Mouse (Mus musculus): ENCODE results near the gene Fbxw26.
"Not testable (repeated sequence)": the region's sequence is repeated elsewhere in the genome, so short reads cannot be mapped to it uniquely, and the experiment has no call there.

Fbxw26 gene

DNA sequence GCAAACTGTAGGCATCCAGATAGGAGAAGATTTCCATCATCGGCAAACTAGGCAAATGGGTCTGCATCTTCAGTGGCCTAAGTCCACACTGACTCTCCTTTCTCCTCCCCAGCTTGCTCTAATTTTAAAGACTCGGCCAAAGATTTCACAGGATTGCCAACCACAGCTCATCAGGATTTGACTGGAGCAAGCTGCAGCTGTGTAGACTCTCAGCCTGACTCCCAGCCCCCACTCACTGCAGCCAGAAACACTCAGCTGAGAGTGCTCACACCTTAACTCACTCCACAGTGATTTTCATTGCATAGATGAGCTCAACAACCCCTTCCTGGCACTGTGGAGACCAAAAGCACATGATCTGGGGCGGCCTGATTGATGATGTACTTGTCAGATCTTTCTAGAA, at the start of gene Fbxw26:
Gene Fbxw26 (minus strand): TSS at position 101 of the 400 bp plus-strand sequence.
- not testable (repeated sequence) for DNase-seq

DNA sequence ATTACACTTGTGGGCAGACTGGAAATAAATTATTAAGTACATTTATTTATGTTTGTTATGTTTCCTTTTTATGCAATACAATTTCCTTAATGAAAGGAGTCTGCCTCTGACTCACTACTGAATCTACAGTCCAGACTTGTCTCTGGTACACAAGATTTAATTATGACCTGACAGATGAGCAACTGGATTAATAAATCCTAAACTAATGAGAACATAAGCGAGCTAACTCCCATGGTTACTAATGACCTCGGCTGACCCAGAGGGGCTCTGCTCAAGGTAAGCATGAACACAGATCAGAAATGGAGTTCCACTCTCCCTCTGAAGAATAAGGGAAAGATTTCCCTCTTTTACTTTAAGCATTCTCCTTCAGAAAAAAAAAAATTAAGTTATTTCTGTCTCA, 49.3 kb upstream of the Fbxw26 start:
- no peak for DNase-seq

DNA sequence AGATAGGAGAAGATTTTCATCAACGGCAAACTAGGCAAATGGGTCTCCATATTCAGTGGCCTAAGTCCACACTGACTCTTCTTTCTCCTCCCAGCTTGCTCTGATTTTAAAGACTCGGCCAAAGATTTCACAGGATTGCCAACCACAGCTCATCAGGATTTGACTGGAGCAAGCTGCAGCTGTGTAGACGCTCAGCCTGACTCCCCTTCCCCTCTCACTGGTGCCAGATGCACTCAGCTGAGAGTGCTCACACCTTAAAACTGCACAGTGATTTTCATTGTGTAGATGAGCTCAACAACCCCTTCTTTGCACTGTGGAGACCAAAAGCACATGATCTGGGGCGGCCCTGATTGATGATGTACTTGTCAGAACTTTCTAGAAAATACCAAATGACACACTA, 44.7 kb upstream of the Fbxw26 start, which contains the start of gene Fbxw27:
Gene Fbxw27 (minus strand): TSS at position 101 of the 400 bp plus-strand sequence.
- DNase-seq, result not testable (repeated sequence)

DNA sequence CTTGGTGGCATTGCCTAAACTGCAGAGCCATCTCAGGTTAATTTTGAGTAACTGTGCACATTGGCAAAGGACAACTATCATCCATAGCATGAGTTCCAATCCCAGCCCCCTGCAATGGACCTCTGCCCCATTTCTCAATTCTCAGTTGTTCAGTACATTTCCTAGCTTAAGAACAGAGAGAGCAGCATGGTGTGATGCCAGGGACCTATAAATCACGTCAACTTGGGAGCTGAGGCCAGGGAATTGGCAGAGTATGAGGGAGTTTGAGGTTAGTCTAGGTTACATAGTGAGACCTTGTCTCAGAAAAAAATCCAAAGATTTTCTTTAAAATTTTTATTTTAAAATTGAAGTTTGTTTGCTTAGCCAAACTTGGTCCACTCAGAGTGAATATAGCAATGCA, 21.0 kb upstream of the Fbxw26 start:
- not testable (repeated sequence) for DNase-seq

DNA sequence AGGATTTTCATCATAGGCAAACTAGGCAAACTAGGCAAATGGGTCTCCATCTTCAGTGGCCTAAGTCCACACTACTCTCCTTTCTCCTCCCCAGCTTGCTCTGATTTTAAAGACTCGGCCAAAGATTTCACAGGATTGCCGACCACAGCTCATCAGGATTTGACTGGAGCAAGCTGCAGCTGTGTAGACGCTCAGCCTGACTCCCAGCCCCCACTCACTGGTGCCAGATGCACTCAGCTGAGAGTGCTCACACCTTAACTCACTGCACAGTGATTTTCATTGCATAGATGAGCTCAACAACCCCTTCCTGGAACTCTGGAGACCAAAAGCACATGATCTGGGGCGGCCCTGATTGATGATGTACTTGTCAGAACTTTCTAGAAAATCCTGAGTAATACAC, 43.3 kb downstream of the Fbxw26 start, which contains the start of gene Fbxw18:
Gene Fbxw18 (minus strand): TSS at position 101 of the 400 bp plus-strand sequence.
- DNase-seq, result not testable (repeated sequence)

DNA sequence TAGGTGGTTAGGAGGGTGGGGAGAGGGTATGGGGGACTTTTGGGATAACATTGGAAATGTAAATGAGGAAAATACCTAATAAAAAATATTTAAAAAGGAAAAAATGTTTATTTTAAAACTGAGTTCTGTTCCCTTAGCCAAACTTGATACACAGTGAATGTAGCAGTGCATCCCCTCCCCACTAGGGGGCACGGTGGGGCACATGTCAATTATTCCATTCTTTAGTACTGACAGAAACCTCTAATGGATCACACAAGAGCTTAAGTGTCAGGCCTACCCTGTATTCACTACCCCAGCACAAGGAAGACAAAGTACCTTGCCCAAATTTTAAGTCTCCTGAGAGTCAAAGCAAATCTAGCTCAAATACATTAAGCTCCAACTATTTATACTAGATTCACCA, 60.6 kb downstream of the Fbxw26 start:
- peak; percentile 38 to 66 for DNase-seq
